Mouse (Mus musculus) thymus, adult 2 months (tissue): ENCODE results near the gene Ap3b2. TPM values are rescaled to one million over a fixed set of nuclear protein-coding genes. Genes with fewer than 3 reads are reported as not detected.
A peak's percentile ranks its signal among the peaks of the same experiment; 100 is the strongest.

Experiments
- DNase-seq: peaks from one replicate; pipeline ENCODE4 v3.0.0; 2021
- H3K27ac ChIP-seq: fragments of 200-500 bp; 2 replicates; pipeline ENCODE4 v1.5.1; 2012; ENCODE audit warnings: low read length, control low read depth; ENCODE audit not compliant: control insufficient read depth, insufficient read depth
- H3K27me3 ChIP-seq: fragments of 200-500 bp; 2 replicates; pipeline ENCODE4 v1.6.1; 2012; ENCODE audit warnings: mild to moderate bottlenecking, low read length, moderate library complexity, mixed read lengths; ENCODE audit not compliant: control insufficient read depth, insufficient read depth
- H3K36me3 ChIP-seq: fragments of 200-500 bp; 2 replicates; pipeline ENCODE4 v1.6.1; 2012; ENCODE audit warnings: mild to moderate bottlenecking, low read length, moderate library complexity; ENCODE audit not compliant: control insufficient read depth, insufficient read depth
- H3K4me1 ChIP-seq: fragments of 200-500 bp; replicated peaks from 2 replicates; pipeline ENCODE4 v1.6.1; 2012; ENCODE audit warnings: low read length; ENCODE audit not compliant: control insufficient read depth, insufficient read depth
- H3K4me3 ChIP-seq: fragments of 200-500 bp; 2 replicates; pipeline ENCODE4 v1.5.1; 2012; ENCODE audit warnings: mild to moderate bottlenecking, low read length, control low read depth, moderate library complexity; ENCODE audit not compliant: control insufficient read depth, insufficient read depth
- CTCF ChIP-seq: fragments of 200-500 bp; IDR thresholded peaks from 2 replicates; pipeline ENCODE4 v1.5.1; 2012; ENCODE audit warnings: mild to moderate bottlenecking, control low read depth, low read length, moderate library complexity, borderline replicate concordance; ENCODE audit not compliant: control insufficient read depth, poor library complexity, insufficient read depth; ENCODE audit errors: extremely low read depth
- POLR2A ChIP-seq: fragments of 200-500 bp; IDR thresholded peaks from 2 replicates; pipeline ENCODE4 v1.6.1; 2012; ENCODE audit warnings: mild to moderate bottlenecking, low read length, control low read depth, moderate library complexity; ENCODE audit not compliant: control insufficient read depth, poor library complexity, insufficient read depth; ENCODE audit errors: extremely low read depth
- WGBS: fragments of 180-500 bp; shearing (Covaris S2); methylation state at CpG from one replicate; pipeline ENCODE4 v1.1.7; 2018; 5-methylcytosine and 5-hydroxymethylcytosine counted together
- polyA plus RNA-seq: library from polyadenylated mRNA; depleted of rRNA; stranded (reverse); fragments of >200 nt; gene quantifications from 2 replicates; pipeline ENCODE4 v1.2.3, GENCODE M21; 2012

The Ap3b2 gene
- polyA plus RNA-seq, 1 experiment = 0.65 TPM

DNA sequence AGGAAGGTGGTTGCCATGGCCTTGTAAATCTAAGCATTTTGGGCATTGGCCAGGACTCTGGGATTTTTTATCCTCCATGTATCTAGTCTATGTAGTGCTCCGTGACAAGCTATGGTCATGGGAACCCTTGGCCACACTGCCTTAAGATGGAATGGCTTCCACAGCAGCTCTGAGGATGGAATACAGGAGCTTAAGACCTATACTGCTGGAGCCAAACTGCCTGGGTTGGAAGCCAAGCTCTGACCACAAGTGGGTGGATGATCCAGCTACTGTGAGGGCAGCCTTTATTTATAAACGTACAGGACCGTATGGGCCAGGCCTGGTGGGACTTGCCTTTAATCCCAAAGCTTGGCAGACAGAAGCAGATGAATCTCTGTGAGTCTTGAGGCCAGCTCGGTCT, 42.8 kb upstream of the Ap3b2 start:
- no peak overlapping the region for H3K4me3 ChIP-seq
- H3K4me1 ChIP-seq = no peaks in the 10 kb centered on the region
- DNase-seq = no peak
- no peaks in the 10 kb centered on the region for H3K27me3 ChIP-seq
- no peak for TF ChIP-seq POLR2A
- no peak for TF ChIP-seq CTCF
- 98% methylated on average over 4 of the region's 4 CpGs for WGBS
- H3K36me3 ChIP-seq = peaks cover 34% of the 10 kb centered on the region
- no peak overlapping the region for H3K27ac ChIP-seq

DNA sequence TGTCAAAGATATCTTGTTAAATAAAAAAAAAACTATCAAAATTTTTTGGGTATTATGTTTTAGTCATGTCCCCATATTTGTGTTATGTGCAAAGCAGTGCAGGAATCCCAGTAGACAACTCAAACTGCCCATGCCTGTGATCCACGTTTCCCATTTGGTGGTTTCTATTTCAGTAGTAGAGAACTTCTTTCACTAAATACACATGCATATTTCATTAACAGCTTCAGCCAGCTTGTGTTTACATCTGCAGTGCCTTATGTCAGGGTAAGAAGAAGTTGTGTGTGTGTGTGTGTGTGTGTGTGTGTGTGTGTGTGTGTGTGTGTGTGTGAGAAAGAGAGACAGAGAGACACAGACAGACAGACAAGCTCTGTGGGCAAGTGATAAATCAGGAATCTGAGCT, 37.7 kb upstream of the Ap3b2 start:
- H3K4me1 ChIP-seq = no peaks in the 10 kb centered on the region
- H3K27ac ChIP-seq = no peak overlapping the region
- H3K27me3 ChIP-seq = no peaks in the 10 kb centered on the region
- no peak for DNase-seq
- H3K36me3 ChIP-seq = peaks cover 70% of the 10 kb centered on the region
- TF ChIP-seq CTCF (no peak), POLR2A (no peak)
- H3K4me3 ChIP-seq = no peak overlapping the region
- WGBS = 93% methylated on average over 1 of the region's 1 CpGs

DNA sequence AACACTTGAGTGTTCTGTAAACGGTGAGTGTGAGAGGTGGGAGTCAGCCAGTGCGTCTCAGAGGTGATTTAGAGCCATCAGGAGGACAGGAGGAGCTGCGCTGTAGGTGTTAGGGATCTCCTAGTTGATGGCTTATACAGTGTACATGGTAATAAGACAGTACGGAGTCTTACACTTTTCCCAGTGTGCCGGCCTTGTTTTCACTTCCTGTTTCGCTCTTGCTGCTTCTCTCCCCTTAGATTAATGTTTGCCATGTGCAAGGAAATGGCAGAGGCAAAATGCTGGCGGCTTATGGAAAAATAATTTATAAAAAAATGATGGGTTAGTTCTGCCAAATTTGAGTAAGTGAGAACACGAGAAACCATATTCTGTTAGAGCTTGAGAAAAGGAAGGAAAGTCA, 35.2 kb upstream of the Ap3b2 start:
- WGBS = 95% methylated on average over 8 of the region's 8 CpGs
- peaks cover 53% of the 10 kb centered on the region for H3K36me3 ChIP-seq

DNA sequence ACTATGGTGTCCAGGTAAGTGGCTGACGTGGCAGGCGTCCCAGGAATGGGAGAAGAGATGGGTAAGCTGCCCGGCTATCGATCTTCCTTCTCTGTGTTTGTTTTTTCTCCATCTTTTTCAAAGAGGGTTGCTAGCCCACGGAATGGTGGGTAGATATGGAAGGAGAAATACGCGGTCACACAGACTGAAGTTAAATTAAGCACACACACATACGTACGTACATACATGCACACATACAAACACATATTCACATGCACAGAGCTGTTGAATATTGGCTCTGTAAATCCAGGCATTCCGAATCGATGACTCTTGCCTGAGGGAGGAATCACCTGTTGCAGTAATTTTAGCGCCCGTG, 29.9 kb upstream of the Ap3b2 start:
- H3K4me3 ChIP-seq = peak overlapping the region; percentile 90
- peaks cover 7% of the 10 kb centered on the region; the same call in 1 of the 2 replicates for H3K36me3 ChIP-seq
- peaks cover 9% of the 10 kb centered on the region for H3K4me1 ChIP-seq
- peak overlapping the region; percentile 68 for H3K27ac ChIP-seq
- DNase-seq = no peak
- no peaks in the 10 kb centered on the region for H3K27me3 ChIP-seq
- TF ChIP-seq CTCF = 0 out of 2 replicates have a peak, but pooled peaks have one; percentile 2
- TF ChIP-seq POLR2A = no peak
- 6% methylated on average over 13 of the region's 13 CpGs for WGBS

More for the DNA sequence above, 35.2 kb upstream of the Ap3b2 start:
- no peak for TF ChIP-seq CTCF
- no peak for TF ChIP-seq POLR2A
- H3K27ac ChIP-seq = no peak overlapping the region
- H3K4me3 ChIP-seq = no peak overlapping the region
- no peak for DNase-seq
- H3K4me1 ChIP-seq = peaks cover 4% of the 10 kb centered on the region
- H3K27me3 ChIP-seq = no peaks in the 10 kb centered on the region

DNA sequence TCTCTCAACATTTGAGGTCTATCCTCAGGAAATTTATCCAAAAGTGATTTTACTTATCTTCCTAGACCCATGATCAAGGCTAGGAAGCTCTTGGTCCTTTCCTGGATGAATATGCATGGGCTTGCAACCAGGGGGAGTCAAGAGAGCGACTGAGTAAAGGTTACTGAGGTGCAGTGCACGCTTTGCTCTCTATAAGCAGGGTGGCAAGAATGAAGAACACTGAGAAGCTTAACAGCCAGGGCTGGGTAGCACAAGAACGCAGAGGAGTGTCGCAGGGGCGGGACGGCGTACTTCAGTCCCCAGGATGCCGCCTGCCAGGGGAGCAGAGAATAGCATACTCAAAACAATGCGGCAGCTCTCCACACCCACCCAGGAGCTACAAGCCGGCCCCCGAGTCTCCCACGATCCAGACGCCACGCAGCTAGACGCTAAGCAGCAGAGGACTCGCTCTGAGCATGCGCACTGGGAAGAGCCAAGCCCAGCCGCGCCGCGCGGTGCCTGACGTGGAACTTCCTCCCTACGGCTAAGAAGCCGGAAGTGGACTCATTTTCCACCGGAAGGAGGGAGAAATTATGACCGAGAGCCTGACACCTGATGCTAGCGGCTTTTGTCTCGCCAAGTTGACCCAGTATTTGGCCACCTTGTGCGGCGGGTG, 29.4 kb upstream of the Ap3b2 start:
- WGBS = under 1% methylated on average over 31 of the region's 31 CpGs
- Histone ChIP-seq H3K36me3 (0 out of 2 replicates have a peak, but pooled peaks cover 5% of the 10 kb centered on the region), H3K27me3 (no peaks in the 10 kb centered on the region), H3K27ac (peak overlapping the region; percentile 68), H3K4me1 (peaks cover 9% of the 10 kb centered on the region), H3K4me3 (peak overlapping the region; percentile 90)
- TF ChIP-seq CTCF (0 out of 2 replicates have a peak, but pooled peaks have one; percentile 64), POLR2A (peak; percentile 87)
- DNase-seq = peak; percentile 87

DNA sequence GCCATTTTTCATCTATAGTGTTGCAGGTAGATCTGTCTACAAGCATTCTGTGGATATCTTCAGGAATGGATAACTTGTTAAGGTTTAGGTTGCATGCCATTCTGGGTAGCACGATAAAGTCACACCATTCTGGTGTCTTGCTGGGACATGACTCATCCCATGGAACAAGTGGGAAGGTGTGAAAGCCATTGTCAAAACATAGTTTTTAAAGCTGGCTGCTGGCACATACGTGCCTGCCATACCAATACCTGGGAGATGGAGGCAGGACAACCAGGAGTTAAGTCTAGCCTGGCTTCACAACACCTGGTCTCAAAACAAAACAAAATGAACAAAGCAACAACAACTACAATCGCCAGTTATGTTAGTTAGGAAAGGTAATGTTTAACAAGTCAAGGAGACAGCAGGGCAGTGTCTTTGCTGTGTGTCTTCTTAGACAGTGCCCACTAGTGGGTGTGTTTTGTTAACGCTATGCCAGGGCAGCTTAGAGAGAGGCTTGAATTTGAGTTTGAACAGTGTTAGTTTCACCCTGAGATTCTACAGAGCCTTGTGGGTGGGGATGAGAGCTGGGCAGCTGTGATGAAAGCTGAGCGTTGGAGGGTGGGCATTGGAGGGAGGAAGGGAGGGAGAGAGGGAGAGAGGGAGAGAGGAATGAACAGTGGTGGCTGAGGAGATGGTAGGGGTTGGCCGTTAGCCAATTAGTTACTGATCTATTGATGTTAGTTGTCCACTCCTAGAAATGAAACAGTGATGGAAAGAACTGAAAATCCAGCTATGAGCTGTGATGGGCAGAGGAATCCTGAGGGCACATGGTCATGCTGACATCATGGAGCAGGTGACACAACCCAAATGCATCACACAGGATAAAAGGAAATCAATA, 22.7 kb upstream of the Ap3b2 start:
- no peak overlapping the region for H3K27ac ChIP-seq
- TF ChIP-seq POLR2A (no peak), CTCF (no peak)

More for the DNA sequence above, 22.7 kb upstream of the Ap3b2 start:
- H3K27me3 ChIP-seq = no peaks in the 10 kb centered on the region; the same call in 1 of the 2 replicates
- WGBS = 67% methylated on average over 6 of the region's 6 CpGs
- peaks cover 7% of the 10 kb centered on the region for H3K4me1 ChIP-seq
- H3K4me3 ChIP-seq = no peak overlapping the region
- DNase-seq = peak; percentile 9
- no peaks in the 10 kb centered on the region for H3K36me3 ChIP-seq
